9 mouse cellular contexts compared by ENCODE assay signal in the genomic region with DNA sequence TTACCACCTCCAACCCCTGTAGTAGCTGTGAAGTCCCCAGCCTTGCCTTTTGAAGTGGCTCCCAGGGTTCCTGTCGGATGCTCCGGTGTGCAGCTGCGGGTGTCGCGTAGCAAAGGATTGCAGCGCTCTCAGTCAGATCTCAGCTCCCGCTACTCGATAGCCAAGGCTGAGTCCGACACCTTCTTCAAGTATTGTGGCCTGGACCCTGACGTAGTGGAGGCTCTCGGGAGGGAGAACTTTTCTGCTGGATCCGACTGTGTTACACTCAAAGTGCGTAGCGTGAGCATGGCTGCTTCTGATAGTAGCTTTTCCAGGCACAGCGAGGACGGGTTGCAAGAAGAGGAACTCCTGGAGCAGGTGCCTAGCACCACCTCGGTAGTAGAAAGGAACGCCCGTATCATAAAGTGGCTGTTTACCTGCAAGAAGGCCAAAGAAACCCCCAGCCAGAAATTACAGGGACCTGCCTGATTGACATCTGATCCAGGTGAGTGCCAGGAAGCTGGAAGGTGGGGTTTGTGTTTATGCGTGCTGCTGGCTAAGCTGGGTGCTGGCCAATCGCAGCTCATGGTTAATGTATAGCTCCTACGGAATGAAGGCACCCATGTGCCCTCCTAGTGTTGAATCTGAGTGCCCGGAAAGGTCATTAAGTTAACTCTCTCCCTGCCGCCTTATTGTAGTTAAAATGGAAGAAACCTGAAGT. TPM values are rescaled to one million over a fixed set of nuclear protein-coding genes. Genes with fewer than 3 reads are reported as not detected.
DNase-seq lines count a peak whose midpoint lies in the region; ATAC-seq and TF ChIP-seq lines count a peak whose summit lies in the region.
"Had no signal": no experiment of that assay in that cellular context is flagged by ENCODE, and none has a peak within 500 bp of the region (broad histone marks: within the 10 kb centered on the region; RNA-seq: fewer than 3 reads in every experiment).

No protein-coding gene starts in this region.

- WGBS in embryonic facial prominence, embryonic 13.5 days, result 2% methylated on average over 24 of the region's 24 CpGs
- 3% methylated on average over 24 of the region's 24 CpGs for WGBS in hindbrain, embryonic 14.5 days
- WGBS in midbrain, postnatal 0 days, result 4% methylated on average over 24 of the region's 24 CpGs

- no peaks in the 10 kb centered on the region for H3K9me3 ChIP-seq in embryonic facial prominence, embryonic 13.5 days
- H3K9me3 ChIP-seq in hindbrain, embryonic 14.5 days (ENCODE audit: control insufficient read depth, low read length), result no peaks in the 10 kb centered on the region
- H3K9me3 ChIP-seq in midbrain, postnatal 0 days (ENCODE audit: low read length), result no peaks in the 10 kb centered on the region

- peaks cover 17% of the 10 kb centered on the region for H3K4me1 ChIP-seq in embryonic facial prominence, embryonic 13.5 days
- peaks cover 16% of the 10 kb centered on the region for H3K4me1 ChIP-seq in hindbrain, embryonic 14.5 days (replicated peaks; ENCODE audit: control insufficient read depth, insufficient read depth, low read length)
- H3K4me1 ChIP-seq in midbrain, postnatal 0 days (ENCODE audit: insufficient read depth, low read length), result no peaks in the 10 kb centered on the region; the same call in 1 of the 2 replicates

- H3K4me2 ChIP-seq in embryonic facial prominence, embryonic 13.5 days, result peak overlapping the region; percentile 94
- peak overlapping the region; percentile 98 for H3K4me2 ChIP-seq in hindbrain, embryonic 14.5 days (replicated peaks)
- peak overlapping the region; percentile 62 for H3K4me2 ChIP-seq in midbrain, postnatal 0 days (ENCODE audit: low read depth, low read length, poor library complexity, severe bottlenecking)

- no peak overlapping the region for H3K9ac ChIP-seq in embryonic facial prominence, embryonic 13.5 days
- H3K9ac ChIP-seq in hindbrain, embryonic 14.5 days, result no peak overlapping the region; the same call in 1 of the 2 replicates
- no peak overlapping the region; the same call in 1 of the 2 replicates for H3K9ac ChIP-seq in midbrain, postnatal 0 days (replicated peaks; ENCODE audit: low read length, poor library complexity, severe bottlenecking)

- peaks cover 51% of the 10 kb centered on the region for H3K27me3 ChIP-seq in embryonic facial prominence, embryonic 13.5 days
- peaks cover 51% of the 10 kb centered on the region for H3K27me3 ChIP-seq in hindbrain, embryonic 14.5 days (ENCODE audit: control insufficient read depth, insufficient read depth, low read length)
- H3K27me3 ChIP-seq in midbrain, postnatal 0 days (ENCODE audit: insufficient read depth, low read length), result peaks cover 32% of the 10 kb centered on the region

- no peak overlapping the region for H3K27ac ChIP-seq in embryonic facial prominence, embryonic 13.5 days
- H3K27ac ChIP-seq in hindbrain, embryonic 14.5 days, result no peak overlapping the region
- H3K27ac ChIP-seq in midbrain, postnatal 0 days (ENCODE audit: low read depth, low read length), result no peak overlapping the region

- no peak for ATAC-seq in embryonic facial prominence, embryonic 13.5 days (ENCODE audit: insufficient number of reproducible peaks, insufficient read depth, low FRiP score, low TSS enrichment, low read depth)
- ATAC-seq in hindbrain, embryonic 14.5 days (ENCODE audit: low FRiP score), result peak; percentile 52; the same call in 1 of the 2 replicates
- peak; percentile 33; the same call in 1 of the 2 replicates for ATAC-seq in midbrain, postnatal 0 days (ENCODE audit: low FRiP score)

- peak; percentile 23 for DNase-seq in adrenal gland, postnatal 10 days
- DNase-seq in adrenal gland, postnatal 4 days (ENCODE audit: low spot score in 2 of 2), result no peak
- DNase-seq in 3T3-L1 (ENCODE audit: low read depth, low spot score), result peak; percentile 46
- DNase-seq in hindbrain, embryonic 14.5 days (ENCODE audit: low spot score), result peak; percentile 39
- peak; percentile 49 for DNase-seq in liver
- peak; percentile 18 for DNase-seq in midbrain, postnatal 0 days (ENCODE audit: low spot score)
- no peak for DNase-seq in thymus, postnatal 14 days

- H3K4me3 ChIP-seq in embryonic facial prominence, embryonic 13.5 days, result peak overlapping the region; percentile 37
- H3K4me3 ChIP-seq in hindbrain, embryonic 14.5 days (replicated peaks; ENCODE audit: low read length), result peak overlapping the region; percentile 41
- peak overlapping the region; percentile 36 for H3K4me3 ChIP-seq in midbrain, postnatal 0 days (ENCODE audit: low read depth, low read length)

- H3K36me3 ChIP-seq in embryonic facial prominence, embryonic 13.5 days, result no peaks in the 10 kb centered on the region
- no peaks in the 10 kb centered on the region for H3K36me3 ChIP-seq in hindbrain, embryonic 14.5 days (replicated peaks; ENCODE audit: control insufficient read depth, insufficient read depth)
- H3K36me3 ChIP-seq in midbrain, postnatal 0 days (ENCODE audit: insufficient read depth, low read length), result no peaks in the 10 kb centered on the region

- TF ChIP-seq CTCF in midbrain, postnatal 0 days (IDR thresholded peaks at IDR 0.05), result no peak

RNA-seq across cellular contexts. Expression of a gene that starts 1.3 kb away (rescaled TPM):
- 1 to 10 TPM in 1 of 2 experiments, under 1 TPM in 1; 0.55 to 1.4 TPM for total RNA-seq in adrenal gland, postnatal 10 days (2021)
- total RNA-seq in adrenal gland, postnatal 4 days (2021), result 1 to 10 TPM; 1.4 to 1.9 TPM
- polyA plus RNA-seq in embryonic facial prominence, embryonic 13.5 days (2015; fragmentation: Nextera tagmentation; extraction: Ambion mirVana), result 0.34 and 0.76 TPM in 2 replicates
- polyA plus RNA-seq in hindbrain, embryonic 14.5 days (2014; fragmentation: Nextera tagmentation; extraction: Ambion mirVana), result not detected in 2 replicates
- total RNA-seq in midbrain, postnatal 0 days (2014; rRNA removed), result not detected in 2 replicates
- 0.22 and 0.31 TPM in 2 replicates for polyA plus RNA-seq in midbrain, postnatal 0 days (2015; fragmentation: Nextera tagmentation; extraction: Ambion mirVana)
- total RNA-seq: layer of hippocampus, postnatal 36 days had no signal

Comparison
In these comparisons a context has a peak if more than half of its experiments do, and no peak if none do; other contexts are left out.
1. DNase-seq: peak in adrenal gland, postnatal 10 days (single experiment), 3T3-L1 (single experiment), hindbrain, embryonic 14.5 days (single experiment), liver (single experiment) and midbrain, postnatal 0 days (single experiment); none in adrenal gland, postnatal 4 days (0 of 2) and thymus, postnatal 14 days (single experiment).
2. Peak in every context shown above with its lines, with median percentiles within 50 percentile points of each other: H3K4me2 ChIP-seq and H3K4me3 ChIP-seq.